Mouse (Mus musculus): ENCODE results near the gene Snx33. TPM values are rescaled to one million over a fixed set of nuclear protein-coding genes. Genes with fewer than 3 reads are reported as not detected.

The Snx33 gene
- polyA plus RNA-seq, 1 experiment from 2014 or later = 9.5 TPM

DNA sequence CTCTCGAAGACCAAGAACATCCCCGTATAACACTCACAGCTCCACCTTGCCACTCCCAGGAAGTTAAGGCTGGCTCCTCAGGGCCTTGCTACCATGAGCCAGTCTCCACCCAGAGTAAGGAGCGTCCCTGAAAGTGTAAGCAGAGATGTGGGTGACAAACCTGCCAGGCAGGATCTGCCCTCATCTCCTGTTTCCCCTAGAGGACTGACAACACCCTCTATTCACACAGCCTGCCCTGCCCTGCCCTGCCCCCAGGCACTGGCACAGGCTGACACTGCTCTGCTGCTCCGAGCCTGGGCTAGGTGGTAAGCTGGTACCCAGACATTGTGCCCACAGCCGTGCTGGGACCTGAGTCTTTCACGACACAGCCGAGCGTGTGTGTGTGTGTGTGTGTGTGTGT is 27.0 kb downstream of the Snx33 start:
- 58% methylated on average over 7 of the region's 8 CpGs for WGBS
- Histone ChIP-seq H3K4me1 (ENCODE audit: control insufficient read depth, insufficient read depth, low read length) (no peaks in the 10 kb centered on the region), H3K9me3 (ENCODE audit: control insufficient read depth, low read depth, low read length) (no peaks in the 10 kb centered on the region), H3K9ac (replicated peaks; ENCODE audit: low read depth, low read length) (no peak overlapping the region), H3K27me3 (ENCODE audit: control insufficient read depth, insufficient read depth, low read length) (no peaks in the 10 kb centered on the region), H3K36me3 (ENCODE audit: control insufficient read depth, insufficient read depth, low read length) (no peaks in the 10 kb centered on the region), H3K27ac (ENCODE audit: low read length) (0 out of 2 replicates have a peak overlapping the region, but pooled peaks have one; percentile 52), H3K4me2 (replicated peaks; ENCODE audit: low read depth, low read length) (no peak overlapping the region), H3K4me3 (ENCODE audit: low read depth, low read length) (no peak overlapping the region)
- peak; percentile 73 for ATAC-seq (ENCODE audit: insufficient number of reproducible peaks, insufficient read depth, low FRiP score, low read depth)

DNA sequence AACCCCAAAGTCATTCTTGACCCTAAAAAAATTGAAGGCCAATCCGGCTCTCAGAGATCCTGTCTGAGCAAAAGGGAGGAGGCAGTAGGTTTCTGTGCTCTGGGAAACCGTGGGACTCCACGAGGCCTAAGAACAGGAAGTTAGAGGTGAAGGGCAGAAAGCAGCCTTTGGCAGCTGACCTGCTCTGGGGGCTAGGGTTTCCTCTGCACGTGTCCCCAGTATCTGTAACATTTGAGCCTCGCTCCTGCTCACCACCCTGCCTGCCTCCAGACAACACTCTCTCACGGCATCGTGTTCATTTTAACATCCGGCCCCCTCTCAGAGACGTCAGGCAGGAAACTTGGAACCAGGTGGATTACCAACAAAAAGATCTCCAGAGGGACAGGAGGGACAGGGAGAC is 27.6 kb downstream of the Snx33 start:
- WGBS = 33% methylated on average over 9 of the region's 9 CpGs
- Histone ChIP-seq H3K27ac (ENCODE audit: low read length) (no peak overlapping the region; the same call in 1 of the 2 replicates), H3K36me3 (ENCODE audit: control insufficient read depth, insufficient read depth, low read length) (no peaks in the 10 kb centered on the region), H3K4me1 (ENCODE audit: control insufficient read depth, insufficient read depth, low read length) (no peaks in the 10 kb centered on the region), H3K4me2 (replicated peaks; ENCODE audit: low read depth, low read length) (no peak overlapping the region), H3K9me3 (ENCODE audit: control insufficient read depth, low read depth, low read length) (no peaks in the 10 kb centered on the region), H3K9ac (replicated peaks; ENCODE audit: low read depth, low read length) (no peak overlapping the region), H3K4me3 (ENCODE audit: low read depth, low read length) (no peak overlapping the region), H3K27me3 (ENCODE audit: control insufficient read depth, insufficient read depth, low read length) (no peaks in the 10 kb centered on the region)
- no peak for ATAC-seq (ENCODE audit: insufficient number of reproducible peaks, insufficient read depth, low FRiP score, low read depth)

DNA sequence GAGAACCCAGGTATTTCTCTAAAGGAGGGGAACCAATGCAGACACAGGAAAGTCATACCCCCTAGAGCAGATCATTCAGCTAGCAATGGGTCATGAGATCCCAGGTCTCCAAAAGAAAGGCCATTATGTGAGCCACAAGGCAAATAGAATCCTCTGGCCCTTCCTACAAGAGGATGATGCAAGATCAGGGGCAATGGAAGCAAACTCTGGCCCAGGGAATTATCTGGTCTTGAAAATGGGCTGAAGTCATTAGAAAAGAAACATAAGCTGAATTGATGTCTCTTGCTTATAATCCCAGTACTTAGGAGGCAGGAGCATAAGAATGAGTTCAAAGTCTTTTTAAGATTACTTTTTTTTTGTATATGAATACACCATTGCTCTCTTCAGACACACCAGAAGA is 28.1 kb downstream of the Snx33 start:
- no peak for ATAC-seq (ENCODE audit: insufficient number of reproducible peaks, insufficient read depth, low FRiP score, low read depth)
- Histone ChIP-seq H3K27ac (ENCODE audit: low read length) (no peak overlapping the region; the same call in 1 of the 2 replicates), H3K4me3 (ENCODE audit: low read depth, low read length) (no peak overlapping the region), H3K9ac (replicated peaks; ENCODE audit: low read depth, low read length) (no peak overlapping the region), H3K27me3 (ENCODE audit: control insufficient read depth, insufficient read depth, low read length) (no peaks in the 10 kb centered on the region), H3K4me2 (replicated peaks; ENCODE audit: low read depth, low read length) (no peak overlapping the region), H3K4me1 (ENCODE audit: control insufficient read depth, insufficient read depth, low read length) (no peaks in the 10 kb centered on the region), H3K9me3 (ENCODE audit: control insufficient read depth, low read depth, low read length) (no peaks in the 10 kb centered on the region), H3K36me3 (ENCODE audit: control insufficient read depth, insufficient read depth, low read length) (no peaks in the 10 kb centered on the region)

DNA sequence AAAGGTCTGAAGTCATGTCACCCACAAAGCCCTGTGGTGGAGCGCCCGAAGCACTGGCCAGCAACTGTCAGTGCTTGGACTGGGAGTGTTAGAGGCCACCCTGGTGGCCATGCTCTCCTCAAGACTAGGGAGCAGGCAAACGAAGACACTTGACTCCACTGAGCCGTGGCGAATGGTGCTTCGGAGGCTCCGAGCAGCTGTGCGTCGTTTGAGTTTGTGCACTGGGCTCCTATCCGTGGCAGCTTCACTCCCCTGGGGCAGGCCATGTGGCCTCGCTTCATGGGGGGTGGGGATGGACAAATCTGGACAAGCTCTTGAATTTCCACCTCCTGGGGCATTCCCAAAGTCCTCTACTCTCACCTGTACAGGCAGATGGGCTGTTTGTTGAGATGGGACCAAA is 28.8 kb downstream of the Snx33 start:
- Histone ChIP-seq H3K9ac (replicated peaks; ENCODE audit: low read depth, low read length) (no peak overlapping the region), H3K9me3 (ENCODE audit: control insufficient read depth, low read depth, low read length) (no peaks in the 10 kb centered on the region), H3K36me3 (ENCODE audit: control insufficient read depth, insufficient read depth, low read length) (no peaks in the 10 kb centered on the region), H3K4me2 (replicated peaks; ENCODE audit: low read depth, low read length) (no peak overlapping the region), H3K4me3 (ENCODE audit: low read depth, low read length) (no peak overlapping the region), H3K27me3 (ENCODE audit: control insufficient read depth, insufficient read depth, low read length) (no peaks in the 10 kb centered on the region), H3K4me1 (ENCODE audit: control insufficient read depth, insufficient read depth, low read length) (no peaks in the 10 kb centered on the region), H3K27ac (ENCODE audit: low read length) (no peak overlapping the region)
- WGBS = 83% methylated on average over 11 of the region's 11 CpGs
- ATAC-seq (ENCODE audit: insufficient number of reproducible peaks, insufficient read depth, low FRiP score, low read depth) = no peak

DNA sequence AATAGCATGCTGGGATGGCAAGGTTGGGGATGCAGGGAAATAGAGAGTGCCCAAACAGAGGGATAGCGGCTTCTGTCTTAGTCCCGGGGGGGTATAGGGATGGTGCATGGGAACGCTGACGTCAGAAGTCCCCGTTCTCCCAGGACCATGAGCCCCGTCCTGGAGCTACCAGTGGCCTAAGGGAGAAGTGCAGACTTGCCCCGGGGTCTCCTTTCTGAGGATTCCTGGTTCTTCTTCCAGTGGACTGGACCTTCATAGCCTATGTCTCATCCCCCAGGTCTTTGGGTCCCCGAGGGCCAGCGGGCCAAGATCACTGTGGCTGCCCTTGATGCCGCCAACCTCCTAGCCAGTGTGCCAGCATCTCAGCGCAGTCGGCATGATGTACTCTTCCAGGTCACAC is 31.4 kb downstream of the Snx33 start:
- 92% methylated on average over 12 of the region's 12 CpGs for WGBS
- Histone ChIP-seq H3K4me2 (replicated peaks; ENCODE audit: low read depth, low read length) (no peak overlapping the region), H3K36me3 (ENCODE audit: control insufficient read depth, insufficient read depth, low read length) (peaks cover 8% of the 10 kb centered on the region), H3K9ac (replicated peaks; ENCODE audit: low read depth, low read length) (no peak overlapping the region), H3K4me1 (ENCODE audit: control insufficient read depth, insufficient read depth, low read length) (0 out of 2 replicates have a peak, but pooled peaks cover 5% of the 10 kb centered on the region), H3K4me3 (ENCODE audit: low read depth, low read length) (no peak overlapping the region), H3K9me3 (ENCODE audit: control insufficient read depth, low read depth, low read length) (no peaks in the 10 kb centered on the region), H3K27ac (ENCODE audit: low read length) (no peak overlapping the region), H3K27me3 (ENCODE audit: control insufficient read depth, insufficient read depth, low read length) (no peaks in the 10 kb centered on the region)
- ATAC-seq (ENCODE audit: insufficient number of reproducible peaks, insufficient read depth, low FRiP score, low read depth) = no peak

DNA sequence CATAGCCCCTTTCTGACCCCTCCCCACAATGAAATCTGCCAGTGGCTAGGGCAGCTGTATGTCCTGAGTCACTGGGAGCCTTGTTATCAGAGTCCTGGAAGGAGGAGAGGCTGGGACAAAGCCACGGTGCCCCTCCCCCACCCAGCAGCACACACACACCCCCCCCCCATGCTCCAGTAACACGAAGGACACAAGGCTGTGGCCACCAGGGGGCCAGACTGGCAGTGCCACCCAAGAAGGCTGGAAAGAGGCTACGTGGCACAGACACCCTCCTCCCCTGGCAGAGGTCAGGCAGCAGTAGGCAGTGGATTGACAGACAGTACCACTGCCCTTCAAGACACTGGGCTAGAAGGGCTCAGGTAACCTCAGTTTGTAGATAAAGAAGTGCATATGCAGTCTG is 34.2 kb downstream of the Snx33 start:
- no peaks in the 10 kb centered on the region for H3K27me3 ChIP-seq (ENCODE audit: control insufficient read depth, insufficient read depth, low read length)
- no peak overlapping the region for H3K4me2 ChIP-seq (replicated peaks; ENCODE audit: low read depth, low read length)
- WGBS = 10% methylated on average over 3 of the region's 3 CpGs
- no peak overlapping the region for H3K27ac ChIP-seq (ENCODE audit: low read length)
- no peak overlapping the region for H3K4me3 ChIP-seq (ENCODE audit: low read depth, low read length)
- ATAC-seq (ENCODE audit: insufficient number of reproducible peaks, insufficient read depth, low FRiP score, low read depth) = peak; percentile 49; the same call in 1 of the 2 replicates
- H3K36me3 ChIP-seq (ENCODE audit: control insufficient read depth, insufficient read depth, low read length) = peaks cover 8% of the 10 kb centered on the region
- no peak overlapping the region for H3K9ac ChIP-seq (replicated peaks; ENCODE audit: low read depth, low read length)
- H3K4me1 ChIP-seq (ENCODE audit: control insufficient read depth, insufficient read depth, low read length) = 0 out of 2 replicates have a peak, but pooled peaks cover 5% of the 10 kb centered on the region
- H3K9me3 ChIP-seq (ENCODE audit: control insufficient read depth, low read depth, low read length) = no peaks in the 10 kb centered on the region

DNA sequence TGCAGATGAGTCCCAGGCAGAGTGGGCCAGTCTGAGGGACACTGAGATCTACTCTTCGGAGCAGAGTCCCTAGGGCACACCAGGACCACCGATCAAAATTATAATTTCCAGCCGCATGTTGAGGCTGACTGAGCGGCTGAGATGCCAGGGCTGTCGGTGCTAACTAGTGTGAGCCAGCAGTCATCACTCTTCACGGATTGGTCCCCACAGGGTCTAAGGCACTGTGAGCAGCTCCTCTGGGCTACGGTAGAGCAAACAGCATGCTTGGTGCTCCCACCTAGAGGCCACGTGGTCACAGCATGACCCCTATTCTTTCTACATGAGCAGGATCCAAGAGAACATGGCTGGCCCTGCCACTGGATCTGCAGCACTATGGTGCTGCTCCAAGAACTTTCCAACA is 34.9 kb downstream of the Snx33 start:
- H3K27me3 ChIP-seq (ENCODE audit: control insufficient read depth, insufficient read depth, low read length) = no peaks in the 10 kb centered on the region
- no peak overlapping the region for H3K9ac ChIP-seq (replicated peaks; ENCODE audit: low read depth, low read length)
- H3K4me3 ChIP-seq (ENCODE audit: low read depth, low read length) = no peak overlapping the region
- WGBS = 75% methylated on average over 8 of the region's 8 CpGs
- no peaks in the 10 kb centered on the region for H3K9me3 ChIP-seq (ENCODE audit: control insufficient read depth, low read depth, low read length)
- no peak for ATAC-seq (ENCODE audit: insufficient number of reproducible peaks, insufficient read depth, low FRiP score, low read depth)
- H3K4me2 ChIP-seq (replicated peaks; ENCODE audit: low read depth, low read length) = no peak overlapping the region
- H3K27ac ChIP-seq (ENCODE audit: low read length) = no peak overlapping the region
- H3K4me1 ChIP-seq (ENCODE audit: control insufficient read depth, insufficient read depth, low read length) = 0 out of 2 replicates have a peak, but pooled peaks cover 5% of the 10 kb centered on the region
- H3K36me3 ChIP-seq (ENCODE audit: control insufficient read depth, insufficient read depth, low read length) = peaks cover 14% of the 10 kb centered on the region

DNA sequence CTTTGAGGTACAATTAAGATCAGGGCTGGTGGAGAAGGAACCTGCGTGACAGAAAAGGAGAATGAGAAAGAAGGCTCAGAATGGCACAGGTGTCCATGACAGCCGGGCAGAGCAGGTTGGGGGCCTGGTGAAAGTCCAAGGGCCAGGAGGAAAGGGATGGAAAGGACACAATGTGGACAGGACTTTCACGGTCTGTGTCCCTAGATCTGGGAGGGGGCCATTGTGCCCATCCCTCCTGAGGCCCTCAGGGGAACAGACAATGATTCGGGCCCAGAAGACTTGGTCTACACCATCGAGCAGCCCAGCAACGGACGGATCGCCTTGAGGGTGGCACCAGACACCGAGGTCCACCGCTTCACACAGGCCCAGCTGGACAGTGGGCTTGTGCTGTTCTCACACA is 36.1 kb downstream of the Snx33 start:
- H3K4me2 ChIP-seq (replicated peaks; ENCODE audit: low read depth, low read length) = no peak overlapping the region
- H3K36me3 ChIP-seq (ENCODE audit: control insufficient read depth, insufficient read depth, low read length) = peaks cover 23% of the 10 kb centered on the region
- WGBS = 93% methylated on average over 10 of the region's 10 CpGs
- no peaks in the 10 kb centered on the region for H3K9me3 ChIP-seq (ENCODE audit: control insufficient read depth, low read depth, low read length)
- no peaks in the 10 kb centered on the region for H3K27me3 ChIP-seq (ENCODE audit: control insufficient read depth, insufficient read depth, low read length)
- no peak overlapping the region for H3K4me3 ChIP-seq (ENCODE audit: low read depth, low read length)
- 0 out of 2 replicates have a peak, but pooled peaks cover 5% of the 10 kb centered on the region for H3K4me1 ChIP-seq (ENCODE audit: control insufficient read depth, insufficient read depth, low read length)
- no peak overlapping the region for H3K27ac ChIP-seq (ENCODE audit: low read length)
- no peak for ATAC-seq (ENCODE audit: insufficient number of reproducible peaks, insufficient read depth, low FRiP score, low read depth)
- no peak overlapping the region for H3K9ac ChIP-seq (replicated peaks; ENCODE audit: low read depth, low read length)

DNA sequence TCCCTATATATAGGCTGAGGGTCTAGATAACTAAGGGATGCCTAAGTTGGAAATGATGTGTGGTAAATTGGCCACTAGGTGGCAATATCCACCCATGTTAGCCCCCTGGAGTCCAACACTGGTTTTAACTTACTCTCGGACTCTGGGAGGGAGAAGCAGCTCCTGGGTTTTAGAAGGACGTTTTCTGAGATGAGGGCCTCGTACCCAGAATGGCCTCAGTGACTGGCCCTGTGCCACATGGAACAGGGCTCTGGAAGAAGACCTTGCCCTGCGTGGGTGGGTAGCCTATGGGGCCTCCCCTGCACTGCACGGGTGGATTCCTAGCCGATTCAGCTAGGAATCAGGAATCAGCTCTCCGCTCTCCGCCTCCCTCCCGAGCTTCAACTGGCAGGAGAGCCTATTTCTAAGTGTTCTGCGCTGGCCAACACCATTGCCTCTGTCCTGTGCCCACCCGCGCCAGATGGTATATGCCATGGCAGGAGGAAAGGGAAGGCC is 36.6 kb downstream of the Snx33 start:
- Histone ChIP-seq H3K9me3 (ENCODE audit: control insufficient read depth, low read depth, low read length) (no peaks in the 10 kb centered on the region), H3K27ac (ENCODE audit: low read length) (no peak overlapping the region), H3K36me3 (ENCODE audit: control insufficient read depth, insufficient read depth, low read length) (peaks cover 29% of the 10 kb centered on the region)

More for the DNA sequence above, 36.6 kb downstream of the Snx33 start:
- 34% methylated on average over 12 of the region's 12 CpGs for WGBS
- no peak overlapping the region for H3K4me3 ChIP-seq (ENCODE audit: low read depth, low read length)
- no peaks in the 10 kb centered on the region for H3K27me3 ChIP-seq (ENCODE audit: control insufficient read depth, insufficient read depth, low read length)
- ATAC-seq (ENCODE audit: insufficient number of reproducible peaks, insufficient read depth, low FRiP score, low read depth) = peak; percentile 35; the same call in 1 of the 2 replicates
- H3K4me2 ChIP-seq (replicated peaks; ENCODE audit: low read depth, low read length) = no peak overlapping the region; the same call in 1 of the 2 replicates
- H3K4me1 ChIP-seq (ENCODE audit: control insufficient read depth, insufficient read depth, low read length) = 0 out of 2 replicates have a peak, but pooled peaks cover 5% of the 10 kb centered on the region
- no peak overlapping the region for H3K9ac ChIP-seq (replicated peaks; ENCODE audit: low read depth, low read length)

Measured in stomach, embryonic 14.5 days (tissue).